Mouse (Mus musculus) urinary bladder, postnatal 25 days (tissue): ENCODE data around the gene Zkscan5.
"Not testable (repeated sequence)": the region's sequence is repeated elsewhere in the genome, so short reads cannot be mapped to it uniquely, and the experiment has no call there.

Experiments
- DNase-seq: peaks from one replicate; pipeline ENCODE4 v3.0.0; 2022; ENCODE audit warnings: low spot score

Zkscan5 gene

GRCm38 (mm10) chr5:145203936-145204691 lies at the start of gene Zkscan5:
Gene Zkscan5, plus strand, starts transcription at chr5:145204562.
- peak; percentile 95 for DNase-seq

- no peak for DNase-seq
Measured at GRCm38 (mm10) chr5:145161361-145161760, 43.0 kb upstream of the Zkscan5 start.

- DNase-seq: no peak
Measured at GRCm38 (mm10) chr5:145164710-145165109, 39.7 kb upstream of the Zkscan5 start.

GRCm38 (mm10) chr5:145165184-145165583 lies 39.2 kb upstream of the Zkscan5 start:
- DNase-seq: no peak

GRCm38 (mm10) chr5:145166536-145167305 lies 37.6 kb upstream of the Zkscan5 start, which contains the start of the genes Ptcd1 and Cpsf4:
Gene Ptcd1, minus strand, starts transcription at chr5:145167108.
Gene Cpsf4, plus strand, starts transcription at chr5:145167213.
- DNase-seq: peak; percentile 96

- DNase-seq: no peak
Measured at GRCm38 (mm10) chr5:145167306-145167661, 37.1 kb upstream of the Zkscan5 start.

- DNase-seq: no peak
Measured at GRCm38 (mm10) chr5:145178461-145178980, 25.8 kb upstream of the Zkscan5 start.

- no peak for DNase-seq
Measured at GRCm38 (mm10) chr5:145185244-145185643, 19.1 kb upstream of the Zkscan5 start.

GRCm38 (mm10) chr5:145189416-145189815 lies 14.9 kb upstream of the Zkscan5 start:
- no peak for DNase-seq

GRCm38 (mm10) chr5:145190373-145190772 lies 14.0 kb upstream of the Zkscan5 start:
- DNase-seq: no peak

- peak; percentile 85 for DNase-seq
Measured at GRCm38 (mm10) chr5:145190875-145191798, 13.2 kb upstream of the Zkscan5 start.

- no peak for DNase-seq
Measured at GRCm38 (mm10) chr5:145191962-145192361, 12.4 kb upstream of the Zkscan5 start, which contains the start of gene Atp5j2. Gene Atp5j2, minus strand, starts transcription at chr5:145192062.

- no peak for DNase-seq
Measured at GRCm38 (mm10) chr5:145200387-145200786, 4.0 kb upstream of the Zkscan5 start.

- DNase-seq: peak; percentile 56
Measured at GRCm38 (mm10) chr5:145201321-145201991, 2.9 kb upstream of the Zkscan5 start, which contains the start of gene Zkscan14. Gene Zkscan14, minus strand, starts transcription at chr5:145201868.

GRCm38 (mm10) chr5:145202446-145202845 lies 1.9 kb upstream of the Zkscan5 start:
- DNase-seq: no peak

- no peak for DNase-seq
Measured at GRCm38 (mm10) chr5:145205041-145205440, 679 bp downstream of the Zkscan5 start.

GRCm38 (mm10) chr5:145207385-145207784 lies 3.0 kb downstream of the Zkscan5 start:
- no peak for DNase-seq

GRCm38 (mm10) chr5:145207954-145208353 lies 3.6 kb downstream of the Zkscan5 start:
- DNase-seq: no peak

- not testable (repeated sequence) for DNase-seq
Measured at GRCm38 (mm10) chr5:145208391-145208790, 4.0 kb downstream of the Zkscan5 start.

- DNase-seq: no peak
Measured at GRCm38 (mm10) chr5:145211340-145211739, 7.0 kb downstream of the Zkscan5 start.

- DNase-seq: no peak
Measured at GRCm38 (mm10) chr5:145212216-145212615, 7.9 kb downstream of the Zkscan5 start.
